In genomic region chr8:70522592-70523403, GRCm38 (mm10) we compare ENCODE assay signal across 8 mouse cellular contexts. TPM values are rescaled to one million over a fixed set of nuclear protein-coding genes. Genes with fewer than 3 reads are reported as not detected.
DNase-seq lines count a peak whose midpoint lies in the region; ATAC-seq and TF ChIP-seq lines count a peak whose summit lies in the region.

No protein-coding gene starts in this region.

- H3K9me3 ChIP-seq in heart, embryonic 15.5 days (replicated peaks): no peaks in the 10 kb centered on the region
- H3K9me3 ChIP-seq in liver, embryonic 14.5 days (ENCODE audit: control insufficient read depth, low read length): no peaks in the 10 kb centered on the region
- H3K9me3 ChIP-seq in neural tube, embryonic 11.5 days (ENCODE audit: control insufficient read depth, low read length): no peaks in the 10 kb centered on the region
- H3K9me3 ChIP-seq in stomach, postnatal 0 days (ENCODE audit: control insufficient read depth, low read length): no peaks in the 10 kb centered on the region

- peak overlapping the region; percentile 80 for H3K4me3 ChIP-seq in brown adipose tissue, adult 24 weeks (ENCODE audit: insufficient read depth, low read depth, low read length)
- peak overlapping the region; percentile 76 for H3K4me3 ChIP-seq in heart, embryonic 15.5 days
- H3K4me3 ChIP-seq in liver, embryonic 14.5 days (ENCODE audit: insufficient read depth in 1 of 2, low read depth in 2 of 2, low read length in 2 of 2): peak overlapping the region; percentile 76 to 81
- peak overlapping the region; percentile 70 for H3K4me3 ChIP-seq in neural tube, embryonic 11.5 days (ENCODE audit: low read depth, low read length)
- H3K4me3 ChIP-seq in stomach, postnatal 0 days (ENCODE audit: low read depth, low read length): peak overlapping the region; percentile 77

- peak; percentile 99 for DNase-seq in CD4-positive, CD25-positive, alpha-beta regulatory T cell, adult 2 months (ENCODE audit: low read depth, low spot score)
- DNase-seq in fibroblast of lung, adult 2 months (ENCODE audit: low read depth): peak; percentile 91
- DNase-seq in kidney, postnatal 25 days: peak; percentile 96 to 98
- DNase-seq in liver, embryonic 14.5 days (ENCODE audit: low read depth in 3 of 3, low spot score in 3 of 3): peak; percentile 96 to 97 (median 97)
- DNase-seq in neural tube, embryonic 11.5 days (ENCODE audit: low spot score): peak; percentile 96
- peak; percentile 95 for DNase-seq in stomach, postnatal 0 days (ENCODE audit: low spot score)

- peak; percentile 51; the same call in 1 of the 2 replicates for TF ChIP-seq EP300 in liver, embryonic 14.5 days (IDR thresholded peaks at IDR 0.05; ENCODE audit: low read depth)
- TF ChIP-seq EP300 in stomach, postnatal 0 days (optimal IDR thresholded peaks at IDR 0.05): peak; percentile 86

- H3K9ac ChIP-seq in heart, embryonic 15.5 days: peak overlapping the region; percentile 75
- H3K9ac ChIP-seq in liver, embryonic 14.5 days (replicated peaks): peak overlapping the region; percentile 87
- H3K9ac ChIP-seq in neural tube, embryonic 11.5 days (ENCODE audit: low read length): peak overlapping the region; percentile 64
- peak overlapping the region; percentile 81 for H3K9ac ChIP-seq in stomach, postnatal 0 days (ENCODE audit: low read length)

- peak overlapping the region; percentile 91 for H3K27ac ChIP-seq in brown adipose tissue, adult 24 weeks (replicated peaks; ENCODE audit: low read depth, low read length)
- peak overlapping the region; percentile 85 for H3K27ac ChIP-seq in heart, embryonic 15.5 days
- H3K27ac ChIP-seq in liver, embryonic 14.5 days: peak overlapping the region; percentile 93
- peak overlapping the region; percentile 71 for H3K27ac ChIP-seq in neural tube, embryonic 11.5 days (ENCODE audit: low read depth, low read length)
- peak overlapping the region; percentile 92 for H3K27ac ChIP-seq in stomach, postnatal 0 days (replicated peaks)

- peaks cover 7% of the 10 kb centered on the region; the same call in 1 of the 2 replicates for H3K4me1 ChIP-seq in brown adipose tissue, adult 24 weeks (ENCODE audit: control insufficient read depth, insufficient read depth, insufficient read length, low read length)
- H3K4me1 ChIP-seq in heart, embryonic 15.5 days (replicated peaks): peaks cover 16% of the 10 kb centered on the region
- peaks cover 17 to 31% of the 10 kb centered on the region in 2 experiments for H3K4me1 ChIP-seq in liver, embryonic 14.5 days (replicated peaks; ENCODE audit: control insufficient read depth in 2 of 2, insufficient read depth in 2 of 2, low read length in 1 of 2)
- peaks cover 11% of the 10 kb centered on the region for H3K4me1 ChIP-seq in neural tube, embryonic 11.5 days (ENCODE audit: control insufficient read depth, insufficient read depth, low read length)
- no peaks in the 10 kb centered on the region; the same call in 1 of the 2 replicates for H3K4me1 ChIP-seq in stomach, postnatal 0 days (replicated peaks; ENCODE audit: control insufficient read depth, insufficient read depth)

- H3K4me2 ChIP-seq in heart, embryonic 15.5 days: peak overlapping the region; percentile 64
- H3K4me2 ChIP-seq in liver, embryonic 14.5 days (ENCODE audit: low read depth): peak overlapping the region; percentile 80
- H3K4me2 ChIP-seq in neural tube, embryonic 11.5 days (ENCODE audit: low read depth): peak overlapping the region; percentile 70
- peak overlapping the region; percentile 85 for H3K4me2 ChIP-seq in stomach, postnatal 0 days (replicated peaks; ENCODE audit: low read depth)

- peaks cover 14% of the 10 kb centered on the region; the same call in 1 of the 2 replicates for H3K36me3 ChIP-seq in heart, embryonic 15.5 days
- peaks cover 2% of the 10 kb centered on the region; the same call in 1 of the 2 replicates for H3K36me3 ChIP-seq in liver, embryonic 14.5 days (replicated peaks; ENCODE audit: control insufficient read depth, insufficient read depth, low read depth)
- no peaks in the 10 kb centered on the region for H3K36me3 ChIP-seq in neural tube, embryonic 11.5 days (ENCODE audit: control insufficient read depth, insufficient read depth, low read length)
- H3K36me3 ChIP-seq in stomach, postnatal 0 days (ENCODE audit: control insufficient read depth, insufficient read depth, low read length): no peaks in the 10 kb centered on the region

- no peaks in the 10 kb centered on the region for H3K27me3 ChIP-seq in heart, embryonic 15.5 days
- no peaks in the 10 kb centered on the region for H3K27me3 ChIP-seq in liver, embryonic 14.5 days (ENCODE audit: control insufficient read depth, insufficient read depth, low read length)
- no peaks in the 10 kb centered on the region for H3K27me3 ChIP-seq in neural tube, embryonic 11.5 days (ENCODE audit: control insufficient read depth, insufficient read depth, low read length)
- H3K27me3 ChIP-seq in stomach, postnatal 0 days (ENCODE audit: control insufficient read depth, insufficient read depth, low read length): no peaks in the 10 kb centered on the region

- peak; percentile 82 for ATAC-seq in heart, embryonic 15.5 days (replicated peaks; ENCODE audit: insufficient number of reproducible peaks, insufficient read depth, low FRiP score, low read depth)
- ATAC-seq in liver, embryonic 14.5 days (ENCODE audit: insufficient read depth): peak; percentile 82
- ATAC-seq in neural tube, embryonic 11.5 days (ENCODE audit: insufficient read depth, low FRiP score, low TSS enrichment): peak; percentile 83
- peak; percentile 90 for ATAC-seq in stomach, postnatal 0 days (ENCODE audit: low FRiP score, low TSS enrichment)

- TF ChIP-seq CTCF in liver, embryonic 14.5 days (IDR thresholded peaks at IDR 0.05; ENCODE audit: low read depth): peak; percentile 92
- TF ChIP-seq CTCF in stomach, postnatal 0 days (IDR thresholded peaks at IDR 0.05; ENCODE audit: low read depth): peak; percentile 85

- WGBS in heart, embryonic 15.5 days: under 1% methylated on average over 51 of the region's 51 CpGs
- WGBS in liver, embryonic 14.5 days (ENCODE audit: insufficient replicate concordance): under 1% methylated on average over 51 of the region's 51 CpGs
- whole genome bisulfite sequencing in neural tube, embryonic 11.5 days: under 1% methylated on average over 51 of the region's 51 CpGs
- WGBS in stomach, postnatal 0 days: under 1% methylated on average over 50 of the region's 51 CpGs

RNA-seq across cellular contexts. Expression of gene Fkbp8, which starts 4.7 kb away (rescaled TPM):
- polyA plus RNA-seq in brown adipose tissue, adult 24 weeks (2012; ENCODE audit: insufficient read depth, insufficient read length, missing spikeins): 90.9 and 113 TPM in 2 replicates
- 203 and 274 TPM in 2 replicates for polyA plus RNA-seq in heart, embryonic 15.5 days (2015; fragmentation: Nextera tagmentation; extraction: Ambion mirVana)
- polyA plus RNA-seq in liver, embryonic 14.5 days (2012; rRNA removed): 140 and 149 TPM in 2 replicates
- polyA plus RNA-seq in liver, embryonic 14.5 days (2014; fragmentation: Nextera tagmentation; extraction: Ambion mirVana): 114 and 135 TPM in 2 replicates
- polyA plus RNA-seq in neural tube, embryonic 11.5 days (2014; fragmentation: Nextera tagmentation; extraction: Ambion mirVana): 243 and 252 TPM in 2 replicates
- 179 and 188 TPM in 2 replicates for polyA plus RNA-seq in stomach, postnatal 0 days (2015; fragmentation: Nextera tagmentation; extraction: Ambion mirVana)

RNA-seq across cellular contexts. Expression of gene Kxd1, which starts 5.0 kb away (rescaled TPM):
- 106 and 116 TPM in 2 replicates for polyA plus RNA-seq in brown adipose tissue, adult 24 weeks (2012; ENCODE audit: insufficient read depth, insufficient read length, missing spikeins)
- polyA plus RNA-seq in heart, embryonic 15.5 days (2015; fragmentation: Nextera tagmentation; extraction: Ambion mirVana): 64.5 and 68.8 TPM in 2 replicates
- 28.9 and 30.8 TPM in 2 replicates for polyA plus RNA-seq in liver, embryonic 14.5 days (2012; rRNA removed)
- polyA plus RNA-seq in liver, embryonic 14.5 days (2014; fragmentation: Nextera tagmentation; extraction: Ambion mirVana): 32.6 and 33.3 TPM in 2 replicates
- 49.8 and 53.8 TPM in 2 replicates for polyA plus RNA-seq in neural tube, embryonic 11.5 days (2014; fragmentation: Nextera tagmentation; extraction: Ambion mirVana)
- 47.1 and 54.6 TPM in 2 replicates for polyA plus RNA-seq in stomach, postnatal 0 days (2015; fragmentation: Nextera tagmentation; extraction: Ambion mirVana)

RNA-seq across cellular contexts. Expression of gene Uba52, which starts 12.2 kb away (rescaled TPM):
- polyA plus RNA-seq in brown adipose tissue, adult 24 weeks (2012; ENCODE audit: insufficient read depth, insufficient read length, missing spikeins): 977 and 1,552 TPM in 2 replicates
- polyA plus RNA-seq in heart, embryonic 15.5 days (2015; fragmentation: Nextera tagmentation; extraction: Ambion mirVana): 684 and 768 TPM in 2 replicates
- polyA plus RNA-seq in liver, embryonic 14.5 days (2012; rRNA removed): 553 and 870 TPM in 2 replicates
- polyA plus RNA-seq in liver, embryonic 14.5 days (2014; fragmentation: Nextera tagmentation; extraction: Ambion mirVana): 738 and 773 TPM in 2 replicates
- 809 and 814 TPM in 2 replicates for polyA plus RNA-seq in neural tube, embryonic 11.5 days (2014; fragmentation: Nextera tagmentation; extraction: Ambion mirVana)
- 951 and 966 TPM in 2 replicates for polyA plus RNA-seq in stomach, postnatal 0 days (2015; fragmentation: Nextera tagmentation; extraction: Ambion mirVana)

RNA-seq across cellular contexts. Expression of gene Rex1bd, which starts 16.2 kb away (rescaled TPM):
- polyA plus RNA-seq in brown adipose tissue, adult 24 weeks (2012; ENCODE audit: insufficient read depth, insufficient read length, missing spikeins): 191 and 207 TPM in 2 replicates
- polyA plus RNA-seq in heart, embryonic 15.5 days (2015; fragmentation: Nextera tagmentation; extraction: Ambion mirVana): 116 and 117 TPM in 2 replicates
- 55.1 and 71.6 TPM in 2 replicates for polyA plus RNA-seq in liver, embryonic 14.5 days (2012; rRNA removed)
- polyA plus RNA-seq in liver, embryonic 14.5 days (2014; fragmentation: Nextera tagmentation; extraction: Ambion mirVana): 72.0 and 74.2 TPM in 2 replicates
- polyA plus RNA-seq in neural tube, embryonic 11.5 days (2014; fragmentation: Nextera tagmentation; extraction: Ambion mirVana): 118 and 132 TPM in 2 replicates
- polyA plus RNA-seq in stomach, postnatal 0 days (2015; fragmentation: Nextera tagmentation; extraction: Ambion mirVana): 119 and 122 TPM in 2 replicates

RNA-seq across cellular contexts. Expression of gene Ell, which starts 16.5 kb away (rescaled TPM):
- polyA plus RNA-seq in brown adipose tissue, adult 24 weeks (2012; ENCODE audit: insufficient read depth, insufficient read length, missing spikeins): 7.3 and 9.1 TPM in 2 replicates
- polyA plus RNA-seq in heart, embryonic 15.5 days (2015; fragmentation: Nextera tagmentation; extraction: Ambion mirVana): 10.8 and 15.0 TPM in 2 replicates
- 8.9 and 9.6 TPM in 2 replicates for polyA plus RNA-seq in liver, embryonic 14.5 days (2012; rRNA removed)
- 7.7 and 9.2 TPM in 2 replicates for polyA plus RNA-seq in liver, embryonic 14.5 days (2014; fragmentation: Nextera tagmentation; extraction: Ambion mirVana)
- polyA plus RNA-seq in neural tube, embryonic 11.5 days (2014; fragmentation: Nextera tagmentation; extraction: Ambion mirVana): 18.8 and 22.2 TPM in 2 replicates
- polyA plus RNA-seq in stomach, postnatal 0 days (2015; fragmentation: Nextera tagmentation; extraction: Ambion mirVana): 11.1 and 13.5 TPM in 2 replicates

Comparison
In these comparisons a context has a peak if more than half of its experiments do, and no peak if none do; other contexts are left out.
1. Peak in every context shown above with its lines: DNase-seq, ATAC-seq, H3K4me3 ChIP-seq and H3K27ac ChIP-seq.